Mouse (Mus musculus) embryonic facial prominence, embryonic 11.5 days (tissue): ENCODE data around the gene Bod1l. TPM values are rescaled to one million over a fixed set of nuclear protein-coding genes. Genes with fewer than 3 reads are reported as not detected.
A peak's percentile ranks its signal among the peaks of the same experiment; 100 is the strongest.

Source experiments
- ATAC-seq: fragments of 200-750 bp; cut with Nextera tagmentation; replicated peaks from 2 replicates; pipeline ENCODE4 v1.8.0; 2017; ENCODE audit warnings: low read depth; ENCODE audit not compliant: insufficient number of reproducible peaks, low FRiP score, low TSS enrichment
- DNase-seq: peaks from one replicate; pipeline ENCODE4 v3.0.0-alpha.2; 2015; ENCODE audit warnings: low spot score
- H3K27ac ChIP-seq: fragments of 300-500 bp; sonication (generic); replicated peaks from 2 replicates; pipeline ENCODE4 v1.5.1; 2014; ENCODE audit warnings: mild to moderate bottlenecking, low read depth, low read length, control low read depth
- H3K27me3 ChIP-seq: fragments of 300-500 bp; sonication (generic); 2 replicates; pipeline ENCODE4 v1.6.1; 2014; ENCODE audit warnings: mild to moderate bottlenecking, low read length, moderate library complexity, mixed read lengths; ENCODE audit not compliant: control insufficient read depth, insufficient read depth
- H3K36me3 ChIP-seq: fragments of 300-500 bp; sonication (generic); replicated peaks from 2 replicates; pipeline ENCODE4 v1.6.1; 2014; ENCODE audit warnings: low read depth, mild to moderate bottlenecking, low read length, moderate library complexity, mixed read lengths; ENCODE audit not compliant: control insufficient read depth, insufficient read depth
- H3K4me1 ChIP-seq: fragments of 300-500 bp; sonication (generic); 2 replicates; pipeline ENCODE4 v1.6.1; 2014; ENCODE audit warnings: low read length, mixed read lengths; ENCODE audit not compliant: control insufficient read depth, insufficient read depth
- H3K4me2 ChIP-seq: fragments of 300-500 bp; sonication (generic); 2 replicates; pipeline ENCODE4 v1.6.1; 2014; ENCODE audit warnings: low read depth, mild to moderate bottlenecking, control low read depth, low read length, moderate library complexity
- H3K4me3 ChIP-seq: fragments of 300-500 bp; sonication (generic); 2 replicates; pipeline ENCODE4 v1.5.1; 2014; ENCODE audit warnings: low read depth, low read length, control low read depth
- H3K9ac ChIP-seq: fragments of 300-500 bp; sonication (generic); replicated peaks from 2 replicates; pipeline ENCODE4 v1.6.1; 2014; ENCODE audit warnings: mild to moderate bottlenecking, control low read depth, low read length
- H3K9me3 ChIP-seq: fragments of 300-500 bp; sonication (generic); replicated peaks from 2 replicates; pipeline ENCODE4 v1.6.1; 2016; ENCODE audit warnings: mild to moderate bottlenecking, low read length, inconsistent platforms, mixed read lengths; ENCODE audit not compliant: control insufficient read depth
- WGBS: fragments of 180-500 bp; shearing (Covaris S2); extraction: QIAGEN DNeasy Blood & Tissue Kit; methylation state at CpG from one replicate; pipeline ENCODE4 v1.1.7; 2014; 5-methylcytosine and 5-hydroxymethylcytosine counted together
- polyA plus RNA-seq: library from polyadenylated mRNA; unstranded; fragments of >200 nt; fragmentation: Nextera tagmentation; extraction: Ambion mirVana; gene quantifications from 2 replicates; pipeline ENCODE4 v1.2.1, GENCODE M21; 2014

Gene Bod1l
- polyA plus RNA-seq, 1 experiment from 2014 or later = 25.2 TPM

DNA sequence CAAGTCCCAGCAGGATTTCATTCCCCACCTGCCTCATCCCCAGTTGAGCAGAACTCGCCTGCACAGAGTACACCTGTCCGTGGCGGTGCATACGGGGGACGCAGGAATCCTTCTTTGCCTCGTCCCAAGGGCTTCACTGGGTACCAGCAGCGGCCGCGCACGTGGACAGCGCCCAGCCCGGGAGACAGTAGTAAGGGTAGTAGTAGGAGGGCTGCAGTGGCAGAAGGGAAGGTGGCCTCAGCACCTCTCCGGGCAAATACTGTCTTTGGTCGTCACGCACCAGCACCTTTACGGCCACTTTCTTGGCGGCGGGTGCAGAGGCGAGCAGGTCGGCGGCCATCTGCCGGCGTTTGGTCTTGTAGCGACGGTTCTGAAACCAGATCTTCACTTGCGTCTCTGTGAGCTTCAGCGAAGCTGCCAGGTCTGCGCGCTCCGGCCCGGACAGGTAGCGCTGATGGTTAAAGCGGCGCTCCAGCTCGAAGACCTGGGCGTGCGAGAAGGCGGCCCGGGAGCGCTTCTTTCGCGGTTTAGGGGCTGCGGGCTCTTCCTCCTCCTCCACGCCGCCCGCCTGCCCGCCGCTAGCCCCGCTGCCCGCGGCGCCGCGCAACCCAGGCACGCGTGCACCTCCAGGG, 82.5 kb downstream of the Bod1l start:
- WGBS = under 1% methylated on average over 56 of the region's 56 CpGs
- H3K4me3 ChIP-seq = peak overlapping the region; percentile 41
- DNase-seq = no peak
- no peaks in the 10 kb centered on the region for H3K9me3 ChIP-seq
- peaks cover 76% of the 10 kb centered on the region for H3K27me3 ChIP-seq
- peak overlapping the region; percentile 13 for H3K4me2 ChIP-seq
- H3K9ac ChIP-seq = no peak overlapping the region; the same call in 1 of the 2 replicates
- ATAC-seq = 0 out of 2 replicates have a peak, but pooled peaks have one; percentile 13
- no peak overlapping the region for H3K27ac ChIP-seq
- peaks cover 12% of the 10 kb centered on the region for H3K4me1 ChIP-seq
- no peaks in the 10 kb centered on the region for H3K36me3 ChIP-seq

DNA sequence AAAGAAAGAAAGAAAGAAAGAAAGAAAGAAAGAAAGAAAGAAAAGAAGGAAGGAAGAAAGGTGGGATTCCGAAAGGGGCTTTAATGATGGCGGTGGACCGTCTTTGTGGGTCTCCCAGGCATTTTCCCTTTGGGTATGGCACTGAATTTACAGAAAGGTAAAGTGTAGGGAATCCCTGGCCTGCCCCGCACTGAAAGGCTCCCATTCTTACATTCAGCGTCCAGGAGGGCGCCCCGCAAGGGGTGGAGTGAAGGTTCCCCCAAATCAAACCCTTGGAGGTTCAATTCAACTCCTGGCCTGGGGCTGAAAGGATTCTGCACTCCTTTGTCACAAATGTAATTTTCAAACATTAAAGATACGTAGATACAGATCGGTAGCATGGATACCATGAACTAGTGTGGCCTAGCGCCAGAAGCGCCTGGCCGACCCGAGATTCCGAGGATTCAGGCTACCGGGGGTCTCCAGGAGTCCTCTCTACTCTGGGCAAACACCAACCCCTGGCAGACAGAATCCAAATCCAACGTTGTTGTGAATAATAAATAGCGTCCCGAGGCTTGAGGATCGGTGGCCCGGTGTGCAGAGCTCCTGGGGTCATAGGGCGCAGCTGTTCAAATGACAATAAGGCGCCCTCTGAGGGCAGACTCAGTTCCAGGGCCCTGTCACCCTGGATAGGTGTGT, 83.1 kb downstream of the Bod1l start:
- peaks cover 12% of the 10 kb centered on the region for H3K4me1 ChIP-seq
- peaks cover 78% of the 10 kb centered on the region for H3K27me3 ChIP-seq
- no peak overlapping the region for H3K27ac ChIP-seq
- DNase-seq = no peak
- peak overlapping the region; percentile 41; the same call in 1 of the 2 replicates for H3K4me3 ChIP-seq
- ATAC-seq = no peak
- H3K36me3 ChIP-seq = no peaks in the 10 kb centered on the region
- H3K9ac ChIP-seq = no peak overlapping the region
- 3% methylated on average over 22 of the region's 22 CpGs for WGBS
- no peaks in the 10 kb centered on the region for H3K9me3 ChIP-seq
- peak overlapping the region; percentile 13; the same call in 1 of the 2 replicates for H3K4me2 ChIP-seq

DNA sequence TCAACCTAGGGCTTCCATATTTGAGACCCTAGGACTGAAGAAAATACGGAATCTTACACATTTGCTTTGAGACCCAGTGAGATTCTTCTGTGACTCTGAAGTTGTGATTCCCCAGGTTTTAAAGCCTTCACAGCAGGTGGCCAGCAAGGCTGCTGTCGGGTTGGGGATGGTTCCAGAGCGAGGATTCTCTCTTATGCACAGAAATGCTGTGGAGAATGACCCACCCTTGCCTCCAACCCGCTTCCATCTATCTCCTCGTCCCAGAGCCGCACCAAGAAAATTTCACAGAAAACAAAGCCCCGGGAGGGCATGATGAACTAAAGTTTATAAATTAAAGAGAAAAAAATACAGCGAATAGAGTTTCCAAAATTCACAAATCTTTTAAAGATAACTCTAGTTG, 84.0 kb downstream of the Bod1l start:
- no peak overlapping the region for H3K4me3 ChIP-seq
- DNase-seq (no peak), ATAC-seq (no peak)
- 4% methylated on average over 8 of the region's 8 CpGs for WGBS
- H3K36me3 ChIP-seq = no peaks in the 10 kb centered on the region
- peaks cover 80% of the 10 kb centered on the region for H3K27me3 ChIP-seq
- H3K4me2 ChIP-seq = no peak overlapping the region
- H3K9me3 ChIP-seq = no peaks in the 10 kb centered on the region
- H3K27ac ChIP-seq = no peak overlapping the region
- peaks cover 12% of the 10 kb centered on the region for H3K4me1 ChIP-seq
- no peak overlapping the region for H3K9ac ChIP-seq

DNA sequence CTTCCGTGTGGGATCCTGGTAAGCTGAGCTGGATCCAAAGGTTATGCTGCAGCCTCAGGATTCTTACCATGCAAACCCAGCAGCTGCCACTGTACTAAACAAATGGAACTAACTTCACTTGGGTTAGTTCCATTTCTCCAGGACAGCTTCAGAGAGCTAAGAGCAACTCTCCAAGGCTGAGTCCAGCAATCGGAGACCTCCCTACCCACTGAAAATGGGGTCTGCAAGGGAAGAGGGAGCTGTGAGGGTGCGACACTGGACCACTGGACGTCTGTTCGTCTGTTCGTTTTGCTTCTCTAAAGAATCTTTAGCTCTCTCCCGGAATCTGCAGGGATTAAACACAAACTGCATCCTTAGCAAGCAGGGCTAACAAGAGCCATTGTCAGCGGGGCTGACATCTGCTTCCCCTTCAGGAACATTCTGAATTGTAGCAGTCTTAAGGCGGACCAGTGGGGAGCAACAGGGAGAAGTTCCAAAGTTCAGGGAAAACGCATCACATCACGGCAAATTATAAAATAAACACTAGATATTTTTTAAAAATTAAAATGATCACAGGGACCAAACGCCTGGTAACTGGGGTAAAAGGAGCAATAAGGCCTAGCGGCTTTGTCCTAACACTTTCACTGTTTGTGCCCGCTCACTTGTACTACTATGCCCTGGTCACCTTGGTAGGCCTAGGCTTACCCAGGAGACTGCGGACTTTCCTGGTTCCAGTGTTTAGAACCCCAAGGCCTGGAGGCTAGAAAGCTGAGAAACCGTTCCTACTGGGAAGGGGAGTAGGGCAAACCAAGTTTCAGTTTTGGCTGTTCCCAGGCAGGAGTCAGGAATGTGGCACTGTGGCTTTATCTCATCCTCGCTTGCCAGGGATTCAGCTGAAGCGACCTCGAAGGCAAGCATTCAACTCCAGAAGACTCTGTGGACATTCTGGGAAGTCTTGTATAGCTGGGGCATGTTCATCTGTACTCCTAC, 85.2 kb downstream of the Bod1l start:
- Histone ChIP-seq H3K4me1 (peaks cover 10% of the 10 kb centered on the region), H3K9me3 (no peaks in the 10 kb centered on the region), H3K27ac (no peak overlapping the region), H3K9ac (no peak overlapping the region; the same call in 1 of the 2 replicates), H3K36me3 (no peaks in the 10 kb centered on the region), H3K4me2 (no peak overlapping the region; the same call in 1 of the 2 replicates), H3K27me3 (peaks cover 82% of the 10 kb centered on the region), H3K4me3 (no peak overlapping the region)
- WGBS = 6% methylated on average over 19 of the region's 19 CpGs
- ATAC-seq (no peak), DNase-seq (no peak)

DNA sequence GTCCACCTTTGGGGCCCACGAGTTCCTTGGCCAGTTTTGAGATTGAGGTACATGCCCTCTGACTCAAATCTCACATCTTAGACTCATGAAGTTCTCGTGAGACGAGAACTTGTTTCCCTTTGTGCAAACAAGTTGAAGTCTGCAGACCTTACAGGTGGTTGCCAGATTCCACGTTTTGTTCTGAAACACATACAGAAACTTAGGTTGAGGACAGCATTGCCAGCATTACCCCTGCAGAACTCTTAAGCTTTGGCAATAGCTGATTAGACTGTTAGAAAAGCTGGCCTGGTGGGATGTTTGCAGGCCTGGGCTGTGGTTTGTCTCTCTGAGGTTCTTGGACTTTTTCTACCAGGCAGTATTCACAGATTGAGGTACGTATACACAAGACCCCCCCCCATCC, 86.8 kb downstream of the Bod1l start:
- H3K4me1 ChIP-seq = peaks cover 4% of the 10 kb centered on the region; the same call in 1 of the 2 replicates
- no peak overlapping the region for H3K27ac ChIP-seq
- H3K27me3 ChIP-seq = peaks cover 75% of the 10 kb centered on the region
- 5% methylated on average over 5 of the region's 5 CpGs for WGBS
- no peak overlapping the region for H3K4me2 ChIP-seq
- DNase-seq (no peak), ATAC-seq (no peak)
- no peaks in the 10 kb centered on the region for H3K9me3 ChIP-seq
- no peak overlapping the region for H3K4me3 ChIP-seq
- no peak overlapping the region for H3K9ac ChIP-seq
- no peaks in the 10 kb centered on the region for H3K36me3 ChIP-seq

DNA sequence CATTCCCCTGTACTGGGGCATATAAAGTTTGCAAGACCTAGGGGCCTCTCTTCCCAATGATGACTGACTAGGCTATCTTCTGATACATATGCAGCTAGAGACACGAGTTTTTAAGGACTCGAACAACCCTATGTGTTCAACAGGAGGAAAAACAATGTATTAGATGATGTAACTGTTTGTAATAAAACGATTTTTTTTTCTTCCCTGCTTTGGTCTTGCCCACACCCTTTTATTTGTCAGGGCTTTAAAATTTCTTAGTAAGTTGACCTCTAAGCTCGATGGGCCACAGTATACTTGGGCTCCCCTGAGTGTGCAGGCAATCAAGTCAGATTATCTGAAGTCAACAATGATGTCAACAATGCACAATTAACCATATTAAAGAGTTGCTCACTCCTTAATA, 87.7 kb downstream of the Bod1l start:
- ATAC-seq = no peak
- H3K27me3 ChIP-seq = peaks cover 73% of the 10 kb centered on the region
- no peaks in the 10 kb centered on the region for H3K9me3 ChIP-seq

DNA sequence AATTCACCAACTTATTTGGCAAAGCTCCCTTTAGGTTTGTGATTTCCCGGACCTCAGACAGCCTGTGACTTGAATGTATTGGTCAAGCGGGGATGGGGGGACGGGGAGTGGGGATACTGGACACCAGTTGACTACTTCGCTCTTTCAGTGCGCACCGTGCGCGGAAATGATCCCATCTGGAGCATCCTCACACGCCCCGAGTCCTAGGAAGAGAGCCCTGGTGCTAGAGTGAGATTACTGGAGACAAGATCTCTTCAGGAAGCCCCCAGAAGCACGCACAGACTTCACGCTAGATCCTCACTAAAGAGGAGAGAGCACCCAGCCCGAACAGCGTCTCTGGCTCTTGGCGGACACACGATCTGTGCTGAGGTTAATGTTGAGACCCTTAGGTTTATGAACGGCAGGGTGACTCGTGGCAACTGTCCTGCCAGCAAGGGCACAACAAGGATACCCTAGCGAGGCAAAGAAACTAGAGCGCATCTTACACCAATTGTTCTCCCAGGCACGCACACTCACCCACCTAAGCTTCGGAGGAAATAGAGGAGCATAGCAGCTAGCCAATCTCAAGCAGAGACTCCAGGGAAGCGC, 88.6 kb downstream of the Bod1l start:
- H3K4me2 ChIP-seq = no peak overlapping the region
- no peak overlapping the region for H3K9ac ChIP-seq
- no peak overlapping the region for H3K4me3 ChIP-seq
- no peaks in the 10 kb centered on the region for H3K9me3 ChIP-seq
- under 1% methylated on average over 23 of the region's 23 CpGs for WGBS
- no peak for DNase-seq
- no peak overlapping the region for H3K27ac ChIP-seq
- no peaks in the 10 kb centered on the region for H3K4me1 ChIP-seq
- no peak for ATAC-seq
- peaks cover 78% of the 10 kb centered on the region for H3K27me3 ChIP-seq
- H3K36me3 ChIP-seq = no peaks in the 10 kb centered on the region

More for the DNA sequence above, 87.7 kb downstream of the Bod1l start:
- Histone ChIP-seq H3K4me1 (peaks cover 2% of the 10 kb centered on the region; the same call in 1 of the 2 replicates), H3K4me3 (no peak overlapping the region), H3K36me3 (no peaks in the 10 kb centered on the region), H3K27ac (no peak overlapping the region), H3K4me2 (no peak overlapping the region), H3K9ac (no peak overlapping the region)
- DNase-seq = no peak
- 4% methylated on average over 4 of the region's 4 CpGs for whole genome bisulfite sequencing
